Mouse (Mus musculus): ENCODE data around the gene Gm45062. TPM values are rescaled to one million over a fixed set of nuclear protein-coding genes. Genes with fewer than 3 reads are reported as not detected.

The Gm45062 gene
- polyA plus RNA-seq, 1 experiment, result 0.58 TPM

DNA sequence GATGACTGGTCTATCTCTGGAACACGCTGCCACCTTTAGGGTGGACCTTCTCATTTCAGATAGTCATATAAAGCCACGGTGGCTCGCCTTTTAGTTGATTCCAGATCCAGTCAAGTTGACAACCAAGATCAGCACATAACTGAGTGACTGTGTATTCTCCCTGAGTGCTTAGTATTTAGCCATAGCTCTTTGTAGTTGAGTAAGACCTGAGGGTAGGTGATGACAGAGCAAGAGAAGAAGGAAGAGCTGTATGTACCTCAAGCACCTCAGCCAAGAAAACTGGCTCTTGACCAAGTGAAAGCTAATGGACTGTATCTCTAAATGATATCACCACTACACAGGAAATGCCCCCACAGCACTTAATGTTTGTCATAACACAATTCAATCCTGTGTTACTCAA, 182.6 kb downstream of the Gm45062 start:
- WGBS, result 93% methylated on average over 3 of the region's 3 CpGs

DNA sequence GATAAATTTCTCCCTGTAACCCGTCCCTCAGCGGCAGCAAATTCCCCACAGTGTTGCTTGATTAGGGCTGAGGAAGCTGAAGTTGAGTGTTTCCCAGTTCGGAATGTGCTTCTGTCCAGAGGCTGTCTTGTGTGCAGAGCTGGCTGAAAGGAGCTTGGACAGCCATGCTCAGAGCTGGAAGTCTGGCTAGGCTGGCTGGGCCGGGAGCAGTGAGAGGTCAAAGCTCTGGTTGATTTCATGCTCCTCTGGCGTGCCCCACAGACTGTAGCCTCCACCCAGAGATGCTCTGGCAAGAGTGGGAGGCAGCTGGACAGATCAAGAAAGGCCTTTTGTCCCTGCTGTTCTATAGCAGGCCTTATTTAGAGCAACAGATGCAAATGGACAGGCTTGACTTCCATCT, 187.5 kb downstream of the Gm45062 start:
- no peaks in the 10 kb centered on the region for H3K27me3 ChIP-seq (ENCODE audit: control insufficient read depth, insufficient read depth, low read length)
- no peak overlapping the region for H3K4me3 ChIP-seq (ENCODE audit: control insufficient read depth, insufficient read depth, low read length)
- H3K27ac ChIP-seq (ENCODE audit: control insufficient read depth, insufficient read depth, low read length), result no peak overlapping the region
- TF ChIP-seq CTCF (IDR thresholded peaks at IDR 0.05; ENCODE audit: borderline replicate concordance, control insufficient read depth, extremely low read depth, insufficient read depth, low read length, poor library complexity), result no peak
- TF ChIP-seq POLR2A (IDR thresholded peaks at IDR 0.05; ENCODE audit: control insufficient read depth, extremely low read depth, insufficient read depth, low read length, poor library complexity), result no peak
- no peak for DNase-seq
- 91% methylated on average over 5 of the region's 5 CpGs for WGBS
- peaks cover 5% of the 10 kb centered on the region; the same call in 1 of the 2 replicates for H3K4me1 ChIP-seq (replicated peaks; ENCODE audit: control insufficient read depth, insufficient read depth, low read length)
- no peaks in the 10 kb centered on the region for H3K36me3 ChIP-seq (ENCODE audit: control insufficient read depth, insufficient read depth, low read length)

More for the DNA sequence above, 182.6 kb downstream of the Gm45062 start:
- no peak for DNase-seq
- Histone ChIP-seq H3K27ac (ENCODE audit: control insufficient read depth, insufficient read depth, low read length) (no peak overlapping the region), H3K36me3 (ENCODE audit: control insufficient read depth, insufficient read depth, low read length) (no peaks in the 10 kb centered on the region), H3K4me1 (replicated peaks; ENCODE audit: control insufficient read depth, insufficient read depth, low read length) (peaks cover 9% of the 10 kb centered on the region), H3K4me3 (ENCODE audit: control insufficient read depth, insufficient read depth, low read length) (no peak overlapping the region), H3K27me3 (ENCODE audit: control insufficient read depth, insufficient read depth, low read length) (no peaks in the 10 kb centered on the region)
- TF ChIP-seq POLR2A (IDR thresholded peaks at IDR 0.05; ENCODE audit: control insufficient read depth, extremely low read depth, insufficient read depth, low read length, poor library complexity) (no peak), CTCF (IDR thresholded peaks at IDR 0.05; ENCODE audit: borderline replicate concordance, control insufficient read depth, extremely low read depth, insufficient read depth, low read length, poor library complexity) (no peak)

DNA sequence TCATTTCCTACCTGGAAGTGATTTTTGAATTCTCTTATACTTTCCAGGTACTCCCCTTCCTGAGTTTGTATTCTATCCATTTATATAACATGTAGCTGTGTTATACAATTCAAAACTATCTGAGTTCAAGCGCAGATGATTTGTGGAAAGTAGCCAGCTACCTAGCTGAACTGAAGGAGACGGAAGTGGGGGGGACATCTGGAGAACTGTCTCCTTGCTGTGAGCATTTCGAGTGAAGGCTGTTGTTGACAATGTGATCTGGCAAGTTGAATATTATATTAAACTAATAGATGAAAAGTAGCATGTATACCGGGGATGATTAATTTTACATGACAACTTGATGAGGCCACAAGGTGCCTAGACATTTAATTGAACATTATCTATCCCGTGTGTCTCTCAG, 196.3 kb downstream of the Gm45062 start:
- TF ChIP-seq CTCF (IDR thresholded peaks at IDR 0.05; ENCODE audit: borderline replicate concordance, control insufficient read depth, extremely low read depth, insufficient read depth, low read length, poor library complexity), result no peak
- no peak for TF ChIP-seq POLR2A (IDR thresholded peaks at IDR 0.05; ENCODE audit: control insufficient read depth, extremely low read depth, insufficient read depth, low read length, poor library complexity)
- WGBS, result 96% methylated on average over 5 of the region's 5 CpGs
- no peak for DNase-seq
- no peaks in the 10 kb centered on the region for H3K4me1 ChIP-seq (replicated peaks; ENCODE audit: control insufficient read depth, insufficient read depth, low read length)
- no peak overlapping the region for H3K4me3 ChIP-seq (ENCODE audit: control insufficient read depth, insufficient read depth, low read length)
- H3K27ac ChIP-seq (ENCODE audit: control insufficient read depth, insufficient read depth, low read length), result no peak overlapping the region
- no peaks in the 10 kb centered on the region for H3K27me3 ChIP-seq (ENCODE audit: control insufficient read depth, insufficient read depth, low read length)
- no peaks in the 10 kb centered on the region for H3K36me3 ChIP-seq (ENCODE audit: control insufficient read depth, insufficient read depth, low read length)

DNA sequence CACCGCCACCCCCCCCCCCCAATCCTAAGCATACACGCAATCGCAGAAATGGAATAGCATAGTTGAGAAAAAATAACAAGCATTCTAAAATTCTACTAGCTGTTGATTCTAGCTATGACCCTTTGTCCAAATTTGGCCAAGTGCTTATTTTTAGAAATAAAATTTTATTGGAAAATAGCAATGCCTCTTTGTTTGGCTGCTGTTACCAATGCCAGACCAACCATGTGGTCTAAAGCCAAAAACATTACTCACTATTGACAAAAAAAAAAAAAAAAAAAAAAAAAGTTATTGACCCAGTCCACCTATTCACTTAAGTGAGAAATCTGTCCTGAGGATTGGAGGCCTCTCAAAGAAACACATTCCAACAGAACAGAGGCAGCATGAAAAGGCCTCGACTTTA, 199.3 kb downstream of the Gm45062 start:
- H3K27ac ChIP-seq (ENCODE audit: control insufficient read depth, insufficient read depth, low read length), result no peak overlapping the region
- DNase-seq, result no peak
- TF ChIP-seq POLR2A (IDR thresholded peaks at IDR 0.05; ENCODE audit: control insufficient read depth, extremely low read depth, insufficient read depth, low read length, poor library complexity), result no peak
- TF ChIP-seq CTCF (IDR thresholded peaks at IDR 0.05; ENCODE audit: borderline replicate concordance, control insufficient read depth, extremely low read depth, insufficient read depth, low read length, poor library complexity), result no peak
- H3K27me3 ChIP-seq (ENCODE audit: control insufficient read depth, insufficient read depth, low read length), result no peaks in the 10 kb centered on the region
- no peak overlapping the region for H3K4me3 ChIP-seq (ENCODE audit: control insufficient read depth, insufficient read depth, low read length)
- H3K36me3 ChIP-seq (ENCODE audit: control insufficient read depth, insufficient read depth, low read length), result no peaks in the 10 kb centered on the region
- 95% methylated on average over 4 of the region's 4 CpGs for WGBS
- peaks cover 7% of the 10 kb centered on the region for H3K4me1 ChIP-seq (replicated peaks; ENCODE audit: control insufficient read depth, insufficient read depth, low read length)

DNA sequence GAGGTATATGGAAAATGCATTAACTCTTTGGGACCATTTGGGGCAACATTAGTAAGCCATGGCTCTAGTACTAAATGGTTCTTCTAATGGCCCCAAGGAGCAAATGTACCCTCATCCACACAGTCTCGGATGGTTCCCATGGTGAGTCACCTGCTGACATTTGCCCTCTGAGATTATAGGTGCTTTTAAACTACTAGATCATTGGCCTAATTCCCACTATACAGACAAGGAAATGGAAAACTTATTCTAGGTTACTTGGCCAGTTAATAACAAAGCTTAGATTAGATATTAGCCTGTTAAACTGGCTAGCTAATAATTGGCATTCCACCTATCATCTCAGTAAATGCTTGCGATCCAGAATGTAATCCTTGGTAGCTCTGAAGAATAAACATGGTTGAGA, 203.2 kb downstream of the Gm45062 start:
- H3K27ac ChIP-seq (ENCODE audit: control insufficient read depth, insufficient read depth, low read length), result no peak overlapping the region
- DNase-seq, result no peak
- H3K4me1 ChIP-seq (replicated peaks; ENCODE audit: control insufficient read depth, insufficient read depth, low read length), result peaks cover 11% of the 10 kb centered on the region
- H3K36me3 ChIP-seq (ENCODE audit: control insufficient read depth, insufficient read depth, low read length), result no peaks in the 10 kb centered on the region
- H3K27me3 ChIP-seq (ENCODE audit: control insufficient read depth, insufficient read depth, low read length), result no peaks in the 10 kb centered on the region
- no peak overlapping the region for H3K4me3 ChIP-seq (ENCODE audit: control insufficient read depth, insufficient read depth, low read length)
- TF ChIP-seq POLR2A (IDR thresholded peaks at IDR 0.05; ENCODE audit: control insufficient read depth, extremely low read depth, insufficient read depth, low read length, poor library complexity) (no peak), CTCF (IDR thresholded peaks at IDR 0.05; ENCODE audit: borderline replicate concordance, control insufficient read depth, extremely low read depth, insufficient read depth, low read length, poor library complexity) (no peak)
- 96% methylated on average over 2 of the region's 2 CpGs for WGBS

DNA sequence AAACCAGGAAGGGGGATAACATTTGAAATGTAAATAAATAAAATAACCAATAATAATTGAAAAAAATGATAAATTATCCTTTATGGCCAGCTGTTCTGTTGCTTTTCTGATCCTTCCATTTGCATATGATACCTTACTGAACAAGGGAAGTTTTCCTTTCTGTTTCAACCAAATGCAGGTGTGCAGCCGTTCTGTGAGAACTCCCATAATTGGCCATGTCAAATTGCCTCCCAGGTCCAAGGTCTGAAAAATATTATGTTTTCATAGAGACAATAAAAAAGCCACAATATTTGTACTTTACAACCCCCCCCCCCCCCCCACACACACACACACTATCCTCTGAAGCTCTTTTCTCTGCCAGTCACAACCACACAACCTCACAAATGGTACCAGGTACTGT, 206.1 kb downstream of the Gm45062 start:
- no peaks in the 10 kb centered on the region for H3K36me3 ChIP-seq (ENCODE audit: control insufficient read depth, insufficient read depth, low read length)
- H3K4me3 ChIP-seq (ENCODE audit: control insufficient read depth, insufficient read depth, low read length), result no peak overlapping the region
- H3K4me1 ChIP-seq (replicated peaks; ENCODE audit: control insufficient read depth, insufficient read depth, low read length), result peaks cover 11% of the 10 kb centered on the region
- no peak for DNase-seq
- TF ChIP-seq CTCF (IDR thresholded peaks at IDR 0.05; ENCODE audit: borderline replicate concordance, control insufficient read depth, extremely low read depth, insufficient read depth, low read length, poor library complexity) (no peak), POLR2A (IDR thresholded peaks at IDR 0.05; ENCODE audit: control insufficient read depth, extremely low read depth, insufficient read depth, low read length, poor library complexity) (no peak)
- WGBS, result 51% methylated on average over 1 of the region's 1 CpGs
- no peak overlapping the region for H3K27ac ChIP-seq (ENCODE audit: control insufficient read depth, insufficient read depth, low read length)
- H3K27me3 ChIP-seq (ENCODE audit: control insufficient read depth, insufficient read depth, low read length), result no peaks in the 10 kb centered on the region

DNA sequence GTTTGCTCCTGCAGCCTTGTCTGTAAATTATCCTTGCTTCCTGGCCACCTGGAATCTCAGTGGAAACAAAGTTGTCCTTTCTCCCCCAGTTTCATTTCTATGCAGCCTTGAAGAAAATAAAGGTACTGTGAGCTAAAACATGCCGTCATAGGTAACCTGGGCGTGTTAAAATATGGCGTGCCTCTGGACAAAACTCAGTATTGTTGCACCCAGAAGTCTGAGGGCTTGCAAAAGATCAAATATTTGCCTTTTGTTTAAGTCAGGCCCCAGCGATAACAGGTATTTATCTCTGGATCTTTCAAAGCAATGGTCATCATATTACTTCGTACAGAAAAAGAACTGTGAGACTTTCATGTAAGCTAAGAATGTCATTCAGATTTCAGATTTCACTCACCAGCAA, 206.7 kb downstream of the Gm45062 start:
- DNase-seq, result no peak

More for the DNA sequence above, 206.7 kb downstream of the Gm45062 start:
- no peak overlapping the region for H3K27ac ChIP-seq (ENCODE audit: control insufficient read depth, insufficient read depth, low read length)
- no peak overlapping the region for H3K4me3 ChIP-seq (ENCODE audit: control insufficient read depth, insufficient read depth, low read length)
- no peaks in the 10 kb centered on the region for H3K27me3 ChIP-seq (ENCODE audit: control insufficient read depth, insufficient read depth, low read length)
- no peak for TF ChIP-seq CTCF (IDR thresholded peaks at IDR 0.05; ENCODE audit: borderline replicate concordance, control insufficient read depth, extremely low read depth, insufficient read depth, low read length, poor library complexity)
- no peak for TF ChIP-seq POLR2A (IDR thresholded peaks at IDR 0.05; ENCODE audit: control insufficient read depth, extremely low read depth, insufficient read depth, low read length, poor library complexity)
- WGBS, result 97% methylated on average over 5 of the region's 5 CpGs
- H3K4me1 ChIP-seq (replicated peaks; ENCODE audit: control insufficient read depth, insufficient read depth, low read length), result peaks cover 11% of the 10 kb centered on the region
- H3K36me3 ChIP-seq (ENCODE audit: control insufficient read depth, insufficient read depth, low read length), result no peaks in the 10 kb centered on the region

Data from thymus, adult 2 months (tissue).